Mouse (Mus musculus): ENCODE results near the gene Prkaca.

The Prkaca gene

GRCm38 (mm10) chr8:83972150-83973120 is at the start of gene Prkaca:
Gene Prkaca (plus strand): TSS chr8:83972993.
- in situ Hi-C loops (cut with MboI), result no loop called here

DNA sequence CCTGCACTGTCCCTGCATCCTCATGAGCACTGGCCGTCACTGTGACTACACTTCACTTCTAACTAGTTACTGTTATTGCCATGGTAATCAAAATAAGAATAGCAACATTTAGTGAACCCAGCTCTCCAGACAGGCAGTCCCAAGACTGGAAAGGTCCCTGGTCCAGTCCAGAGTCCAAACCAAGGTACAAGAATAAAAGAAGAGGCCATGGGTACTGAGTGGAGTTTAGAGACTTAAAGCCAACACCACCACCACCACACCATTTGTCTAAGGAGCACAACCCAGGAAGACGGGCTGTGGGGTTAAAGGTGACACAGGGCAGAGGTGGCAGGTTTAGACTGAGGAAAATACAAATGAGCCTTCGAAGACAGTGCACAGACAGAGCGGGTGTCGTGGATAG is 48.2 kb upstream of the Prkaca start:
- in situ Hi-C loops (cut with MboI), result no loop called here

GRCm38 (mm10) chr8:83926266-83926665 is 46.5 kb upstream of the Prkaca start:
- in situ Hi-C loops (cut with MboI), result no loop called here

- in situ Hi-C loops (cut with MboI), result no loop called here
These were observed 38.6 kb upstream of the Prkaca start for GRCm38 (mm10) chr8:83934222-83934621.

GRCm38 (mm10) chr8:83934994-83935393 is 37.8 kb upstream of the Prkaca start:
- in situ Hi-C loops (cut with MboI), result no loop called here

GRCm38 (mm10) chr8:83935435-83935834 is 37.4 kb upstream of the Prkaca start:
- in situ Hi-C loops (cut with MboI), result no loop called here

DNA sequence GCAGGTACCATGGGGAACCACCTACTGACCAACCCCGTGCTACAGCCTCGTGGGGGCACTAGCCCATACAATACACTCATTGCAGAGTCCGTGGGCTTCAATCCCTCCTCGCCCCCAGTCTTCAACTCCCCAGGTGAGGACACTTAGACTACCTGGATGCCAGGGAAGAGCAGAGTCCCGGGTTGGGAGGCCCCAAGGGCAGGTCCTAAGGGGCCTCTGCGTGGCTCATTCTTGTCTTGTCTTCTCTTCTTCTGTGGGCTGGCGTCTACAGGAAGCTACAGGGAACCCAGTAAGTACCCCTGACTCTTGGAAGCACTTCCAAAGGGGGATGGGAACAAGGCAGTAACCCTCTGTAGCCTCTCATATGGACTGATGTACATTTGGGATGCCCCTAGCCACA is 35.1 kb upstream of the Prkaca start:
- in situ Hi-C loops (cut with MboI), result no loop called here

DNA sequence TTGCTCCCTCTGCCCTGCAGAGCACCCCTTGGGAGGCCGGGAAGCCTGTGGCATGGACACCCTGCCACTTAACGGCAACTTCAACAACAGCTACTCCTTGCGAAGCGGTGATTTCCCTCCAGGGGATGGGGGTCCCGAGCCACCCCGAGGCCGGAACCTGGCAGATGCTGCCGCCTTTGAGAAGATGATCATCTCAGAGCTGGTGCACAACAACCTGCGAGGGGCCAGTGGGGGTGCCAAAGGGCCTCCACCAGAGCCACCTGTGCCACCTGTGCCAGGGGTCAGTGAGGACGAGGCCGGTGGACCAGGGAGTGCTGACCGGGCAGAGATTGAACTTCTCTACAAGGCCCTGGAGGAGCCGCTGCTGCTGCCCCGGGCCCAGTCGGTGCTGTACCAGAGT is 34.5 kb upstream of the Prkaca start:
- in situ Hi-C loops (cut with MboI), result no loop called here

GRCm38 (mm10) chr8:83941066-83941677 is 31.6 kb upstream of the Prkaca start:
- in situ Hi-C loops (cut with MboI), result no loop called here

DNA sequence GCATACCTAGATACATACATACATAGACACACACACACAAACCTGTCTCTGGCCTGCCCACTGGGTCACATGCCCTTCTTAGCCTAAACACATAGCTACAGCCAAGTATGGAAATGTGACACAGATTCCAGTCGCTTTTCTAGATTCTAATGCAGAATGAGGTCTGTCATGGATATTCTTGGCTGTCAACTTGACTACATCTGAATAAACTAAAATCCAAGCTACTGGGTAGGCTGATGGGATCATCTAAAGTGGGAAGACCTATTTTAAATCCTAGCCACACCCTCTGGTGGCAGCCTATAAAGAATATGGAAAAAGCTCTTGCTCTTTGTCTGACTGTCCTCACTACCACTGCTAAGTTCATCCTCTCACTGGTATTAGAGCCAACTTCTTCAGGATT is 30.3 kb upstream of the Prkaca start:
- in situ Hi-C loops (cut with MboI), result no loop called here

GRCm38 (mm10) chr8:83945540-83945939 is 27.3 kb upstream of the Prkaca start:
- in situ Hi-C loops (cut with MboI), result no loop called here

GRCm38 (mm10) chr8:83954749-83955105 is 18.1 kb upstream of the Prkaca start:
- in situ Hi-C loops (cut with MboI), result no loop called here

DNA sequence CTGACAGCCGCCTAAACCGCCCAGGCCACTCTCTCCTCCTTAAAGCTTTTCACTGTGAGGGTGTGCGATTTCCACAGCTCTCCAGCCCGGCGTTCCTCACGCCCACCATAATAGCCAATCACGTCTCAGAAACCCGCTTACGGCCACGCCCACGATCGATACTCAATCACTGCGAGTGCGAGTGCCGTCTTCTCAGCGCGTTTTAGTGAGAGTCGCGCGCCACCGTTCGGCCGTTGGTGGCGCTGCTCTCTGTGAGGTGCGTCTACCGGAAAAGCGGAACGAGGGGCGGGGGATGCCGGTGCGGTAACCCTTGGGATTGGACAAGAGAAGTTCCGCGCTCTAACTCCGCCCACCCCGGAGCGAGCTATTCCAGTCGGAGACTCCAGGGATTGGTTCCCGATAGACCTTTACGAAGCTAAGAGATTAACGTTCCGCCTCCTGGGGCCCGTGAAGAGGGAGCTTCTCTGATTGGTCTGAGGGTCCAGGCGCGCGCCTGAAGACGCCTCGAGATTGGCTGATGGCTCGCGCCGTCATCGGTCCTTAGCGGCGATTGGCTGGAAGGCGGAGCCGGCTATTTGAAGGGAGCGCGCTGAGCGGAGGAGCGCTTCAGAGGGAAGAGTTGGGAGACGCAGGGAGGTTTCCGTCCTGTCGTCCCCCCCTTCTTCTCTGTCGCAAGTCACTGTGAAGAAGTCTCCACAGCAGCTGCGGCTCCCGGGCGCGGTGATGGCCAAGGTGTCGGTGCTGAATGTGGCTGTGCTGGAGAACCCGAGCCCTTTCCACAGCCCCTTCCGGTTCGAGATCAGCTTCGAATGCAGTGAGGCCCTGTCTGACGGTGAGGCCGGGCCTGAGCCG is 17.5 kb upstream of the Prkaca start, which contains the start of the genes Gm10644 and Asf1b:
Gene Gm10644, minus strand, starts transcription at position 100 of the 852 bp plus-strand sequence.
Gene Asf1b, plus strand, starts transcription at position 402 of the 852 bp plus-strand sequence.
- in situ Hi-C loops (cut with MboI), result no loop called here

GRCm38 (mm10) chr8:83955958-83956218 is 16.9 kb upstream of the Prkaca start:
- in situ Hi-C loops (cut with MboI), result no loop called here

- in situ Hi-C loops (cut with MboI), result no loop called here
These were observed 16.0 kb upstream of the Prkaca start for GRCm38 (mm10) chr8:83956789-83957188.

- in situ Hi-C loops (cut with MboI), result no loop called here
These were observed 8.6 kb upstream of the Prkaca start for GRCm38 (mm10) chr8:83964015-83964765.

GRCm38 (mm10) chr8:83967701-83968100 is 5.1 kb upstream of the Prkaca start:
- in situ Hi-C loops (cut with MboI), result no loop called here

DNA sequence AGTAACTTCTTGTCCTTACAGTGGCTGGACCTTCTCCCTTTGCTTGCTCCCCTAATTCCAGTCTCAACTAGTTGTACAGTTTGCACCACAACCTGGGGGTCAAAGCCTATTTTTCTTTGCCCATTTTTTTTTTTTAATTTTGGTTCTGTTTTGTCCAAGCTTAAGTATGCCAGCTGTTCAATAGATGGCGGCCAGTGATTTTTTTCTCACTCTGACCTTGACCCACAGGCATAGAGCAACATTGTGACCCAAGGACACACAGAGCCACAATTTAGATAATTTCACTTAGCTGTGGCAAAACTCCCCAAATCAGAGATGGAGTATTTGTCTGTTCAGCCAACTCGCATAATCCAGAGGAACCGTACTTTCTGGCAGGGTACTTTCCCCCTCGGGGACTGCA is 1.7 kb upstream of the Prkaca start:
- in situ Hi-C loops (cut with MboI), result no loop called here

- in situ Hi-C loops (cut with MboI), result no loop called here
These were observed 1.1 kb upstream of the Prkaca start for GRCm38 (mm10) chr8:83971661-83972060.

DNA sequence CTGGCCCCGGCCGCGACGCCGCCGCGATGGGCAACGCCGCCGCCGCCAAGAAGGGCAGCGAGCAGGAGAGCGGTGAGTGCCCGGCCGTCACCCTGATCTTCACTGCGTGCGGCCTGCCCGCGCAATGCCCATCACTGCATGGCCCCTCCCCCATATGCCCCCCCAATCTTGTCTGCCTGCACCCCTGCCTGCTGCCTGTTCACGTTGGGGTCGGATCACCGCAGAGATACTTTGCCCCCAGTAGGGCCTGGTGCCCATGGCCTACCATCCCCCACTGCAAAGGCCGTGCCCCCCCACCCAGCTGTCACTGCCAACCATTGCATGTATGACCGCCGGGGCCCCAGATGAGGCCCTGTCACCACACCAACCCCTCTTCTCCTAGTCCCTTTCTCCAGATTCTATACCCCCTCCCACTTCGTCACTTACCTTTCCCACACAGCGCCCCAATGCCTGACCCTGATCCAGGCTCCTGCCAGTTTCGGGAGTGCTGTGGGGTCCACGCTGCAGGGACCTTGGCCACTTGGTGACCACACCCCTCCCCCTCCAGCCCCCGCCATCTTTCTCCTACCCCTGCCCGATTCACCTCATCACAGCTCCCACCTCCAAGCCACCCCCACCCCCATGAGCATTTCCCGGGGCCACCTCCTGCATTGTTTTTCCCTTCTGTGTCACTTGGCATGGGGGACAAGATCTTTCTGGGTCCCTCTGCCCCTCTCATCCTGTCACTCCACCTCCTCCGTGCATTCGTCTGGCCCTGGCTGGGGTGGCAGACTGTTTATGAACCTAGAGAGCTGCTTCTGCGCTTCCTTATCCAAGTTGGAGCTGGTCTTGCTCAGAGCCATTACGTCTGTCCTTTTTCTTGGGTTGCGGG is 603 bp downstream of the Prkaca start:
- in situ Hi-C loops (cut with MboI), result no loop called here

GRCm38 (mm10) chr8:83974521-83974920 is 1.7 kb downstream of the Prkaca start:
- in situ Hi-C loops (cut with MboI), result no loop called here
